Mouse (Mus musculus) heart, embryonic 11.5 days (tissue): ENCODE measurements around the gene Slc47a2. TPM values are rescaled to one million over a fixed set of nuclear protein-coding genes. Genes with fewer than 3 reads are reported as not detected.

Experiments used
- ATAC-seq: fragments of 200-750 bp; cut with Nextera tagmentation; replicated peaks from 2 replicates; pipeline ENCODE4 v1.8.0; 2017; ENCODE audit warnings: moderate library complexity; ENCODE audit not compliant: insufficient number of reproducible peaks, low FRiP score, low TSS enrichment
- H3K27ac ChIP-seq: fragments of 300-500 bp; sonication (generic); 2 replicates; pipeline ENCODE4 v1.5.1; 2014; ENCODE audit warnings: mild to moderate bottlenecking, low read depth, low read length
- H3K27me3 ChIP-seq: fragments of 300-500 bp; sonication (generic); 2 replicates; pipeline ENCODE4 v1.6.1; 2014; ENCODE audit warnings: mild to moderate bottlenecking, low read length, mixed read lengths; ENCODE audit not compliant: control insufficient read depth, insufficient read depth
- H3K36me3 ChIP-seq: fragments of 300-500 bp; sonication (generic); 2 replicates; pipeline ENCODE4 v1.6.1; 2014; ENCODE audit warnings: mild to moderate bottlenecking, low read length, moderate library complexity, mixed read lengths; ENCODE audit not compliant: control insufficient read depth, insufficient read depth
- H3K4me1 ChIP-seq: fragments of 300-500 bp; sonication (generic); 2 replicates; pipeline ENCODE4 v1.6.1; 2014; ENCODE audit warnings: low read length; ENCODE audit not compliant: control insufficient read depth, insufficient read depth
- H3K4me2 ChIP-seq: fragments of 300-500 bp; sonication (generic); 2 replicates; pipeline ENCODE4 v1.6.1; 2014; ENCODE audit warnings: mild to moderate bottlenecking, moderate library complexity
- H3K4me3 ChIP-seq: fragments of 300-500 bp; sonication (generic); 2 replicates; pipeline ENCODE4 v1.5.1; 2014; ENCODE audit warnings: low read depth, low read length
- H3K9ac ChIP-seq: fragments of 300-500 bp; sonication (generic); 2 replicates; pipeline ENCODE4 v1.6.1; 2014; ENCODE audit warnings: mild to moderate bottlenecking, low read depth, low read length, moderate library complexity
- H3K9me3 ChIP-seq: fragments of 300-500 bp; sonication (generic); replicated peaks from 2 replicates; pipeline ENCODE4 v1.6.1; 2016; ENCODE audit warnings: low read length; ENCODE audit not compliant: control insufficient read depth
- WGBS: fragments of 180-500 bp; shearing (Covaris S2); extraction: QIAGEN DNeasy Blood & Tissue Kit; methylation state at CpG from one replicate; pipeline ENCODE4 v1.1.7; 2014; ENCODE audit not compliant: insufficient replicate concordance; 5-methylcytosine and 5-hydroxymethylcytosine counted together
- polyA plus RNA-seq: library from polyadenylated mRNA; unstranded; fragments of >200 nt; fragmentation: Nextera tagmentation; extraction: Ambion mirVana; gene quantifications from 2 replicates; pipeline ENCODE4 v1.2.1, GENCODE M21; 2014

Slc47a2 gene
- polyA plus RNA-seq, 1 experiment from 2014 or later = 0.19 TPM

GRCm38 (mm10) chr11:61368668-61369067 lies 26.0 kb upstream of the Slc47a2 start:
- Histone ChIP-seq H3K27ac (no peak overlapping the region), H3K9me3 (no peaks in the 10 kb centered on the region), H3K4me3 (no peak overlapping the region), H3K4me2 (no peak overlapping the region), H3K27me3 (no peaks in the 10 kb centered on the region), H3K36me3 (no peaks in the 10 kb centered on the region), H3K4me1 (peaks cover 35% of the 10 kb centered on the region), H3K9ac (no peak overlapping the region)
- WGBS = 98% methylated on average over 2 of the region's 2 CpGs
- no peak for ATAC-seq

- H3K4me3 ChIP-seq = 0 out of 2 replicates have a peak overlapping the region, but pooled peaks have one; percentile 10
- H3K27me3 ChIP-seq = no peaks in the 10 kb centered on the region
- H3K4me2 ChIP-seq = peak overlapping the region; percentile 52
- H3K36me3 ChIP-seq = no peaks in the 10 kb centered on the region
- no peaks in the 10 kb centered on the region for H3K9me3 ChIP-seq
- peak; percentile 81 for ATAC-seq
- peaks cover 35% of the 10 kb centered on the region for H3K4me1 ChIP-seq
- WGBS = 29% methylated on average over 9 of the region's 9 CpGs
- peak overlapping the region; percentile 58 for H3K9ac ChIP-seq
- peak overlapping the region; percentile 97 for H3K27ac ChIP-seq
These were observed 24.0 kb upstream of the Slc47a2 start for GRCm38 (mm10) chr11:61366517-61367273.

GRCm38 (mm10) chr11:61365938-61366337 lies 23.3 kb upstream of the Slc47a2 start:
- Histone ChIP-seq H3K36me3 (no peaks in the 10 kb centered on the region), H3K4me1 (peaks cover 35% of the 10 kb centered on the region), H3K9ac (peak overlapping the region; percentile 58), H3K9me3 (no peaks in the 10 kb centered on the region), H3K4me3 (0 out of 2 replicates have a peak overlapping the region, but pooled peaks have one; percentile 10), H3K27me3 (no peaks in the 10 kb centered on the region), H3K27ac (peak overlapping the region; percentile 97), H3K4me2 (peak overlapping the region; percentile 52)
- no peak for ATAC-seq
- 31% methylated on average over 3 of the region's 3 CpGs for WGBS

- H3K27me3 ChIP-seq = no peaks in the 10 kb centered on the region
- H3K4me1 ChIP-seq = peaks cover 30% of the 10 kb centered on the region
- 82% methylated on average over 6 of the region's 6 CpGs for WGBS
- no peaks in the 10 kb centered on the region for H3K36me3 ChIP-seq
- no peaks in the 10 kb centered on the region for H3K9me3 ChIP-seq
- H3K4me2 ChIP-seq = no peak overlapping the region
- no peak overlapping the region for H3K27ac ChIP-seq
- ATAC-seq = no peak
- no peak overlapping the region for H3K4me3 ChIP-seq
- H3K9ac ChIP-seq = no peak overlapping the region
These were observed 21.4 kb upstream of the Slc47a2 start for GRCm38 (mm10) chr11:61364096-61364495.

GRCm38 (mm10) chr11:61361515-61362190 lies 19.0 kb upstream of the Slc47a2 start:
- no peak for ATAC-seq
- H3K9ac ChIP-seq = no peak overlapping the region
- H3K9me3 ChIP-seq = no peaks in the 10 kb centered on the region
- no peaks in the 10 kb centered on the region for H3K27me3 ChIP-seq
- peak overlapping the region; percentile 25; the same call in 1 of the 2 replicates for H3K27ac ChIP-seq
- 69% methylated on average over 11 of the region's 11 CpGs for WGBS
- H3K4me2 ChIP-seq = no peak overlapping the region
- no peaks in the 10 kb centered on the region for H3K36me3 ChIP-seq
- H3K4me1 ChIP-seq = peaks cover 17% of the 10 kb centered on the region
- no peak overlapping the region for H3K4me3 ChIP-seq

- WGBS = 89% methylated on average over 9 of the region's 9 CpGs
- Histone ChIP-seq H3K4me3 (no peak overlapping the region), H3K9me3 (no peaks in the 10 kb centered on the region), H3K27ac (no peak overlapping the region), H3K9ac (no peak overlapping the region), H3K36me3 (no peaks in the 10 kb centered on the region; the same call in 1 of the 2 replicates), H3K4me1 (no peaks in the 10 kb centered on the region), H3K4me2 (no peak overlapping the region), H3K27me3 (no peaks in the 10 kb centered on the region)
- ATAC-seq = no peak
These were observed 13.9 kb upstream of the Slc47a2 start for GRCm38 (mm10) chr11:61356600-61356999.

- Histone ChIP-seq H3K4me1 (no peaks in the 10 kb centered on the region), H3K27ac (no peak overlapping the region), H3K9me3 (no peaks in the 10 kb centered on the region), H3K4me2 (no peak overlapping the region), H3K27me3 (no peaks in the 10 kb centered on the region), H3K36me3 (no peaks in the 10 kb centered on the region; the same call in 1 of the 2 replicates), H3K9ac (no peak overlapping the region), H3K4me3 (no peak overlapping the region)
- no peak for ATAC-seq
- WGBS = 73% methylated on average over 6 of the region's 6 CpGs
These were observed 13.5 kb upstream of the Slc47a2 start for GRCm38 (mm10) chr11:61356111-61356510.

- Histone ChIP-seq H3K4me2 (no peak overlapping the region), H3K27me3 (no peaks in the 10 kb centered on the region), H3K4me3 (no peak overlapping the region), H3K9me3 (no peaks in the 10 kb centered on the region), H3K36me3 (no peaks in the 10 kb centered on the region; the same call in 1 of the 2 replicates), H3K9ac (no peak overlapping the region), H3K4me1 (no peaks in the 10 kb centered on the region), H3K27ac (no peak overlapping the region)
- no peak for ATAC-seq
- 82% methylated on average over 5 of the region's 5 CpGs for WGBS
These were observed 12.7 kb upstream of the Slc47a2 start for GRCm38 (mm10) chr11:61355351-61355750.
